Mouse (Mus musculus) spleen, adult 2 months (tissue): ENCODE data around the gene Eme2. TPM values are rescaled to one million over a fixed set of nuclear protein-coding genes. Genes with fewer than 3 reads are reported as not detected.

ENCODE experiments used
- DNase-seq, 2 experiments: peaks; one replicate each; pipeline versions ENCODE4 v3.0.0 to v3.0.0-alpha.2; 2012 to 2021; ENCODE audit warnings: low spot score in 2 of 2, low read depth in 1 of 2
- H3K27ac ChIP-seq: fragments of 200-500 bp; 2 replicates; pipeline ENCODE4 v1.5.1; 2012; ENCODE audit warnings: low read length, inconsistent platforms; ENCODE audit not compliant: insufficient read depth
- H3K27me3 ChIP-seq: fragments of 200-500 bp; 2 replicates; pipeline ENCODE4 v1.6.1; 2012; ENCODE audit warnings: mild to moderate bottlenecking, moderate library complexity, low read length, inconsistent platforms; ENCODE audit not compliant: control insufficient read depth, insufficient read depth
- H3K36me3 ChIP-seq: fragments of 200-500 bp; 2 replicates; pipeline ENCODE4 v1.6.1; 2012; ENCODE audit warnings: mild to moderate bottlenecking, low read length, inconsistent platforms; ENCODE audit not compliant: control insufficient read depth, insufficient read depth
- H3K4me1 ChIP-seq: fragments of 200-500 bp; 2 replicates; pipeline ENCODE4 v1.6.1; 2011; ENCODE audit warnings: inconsistent platforms; ENCODE audit not compliant: control insufficient read depth, insufficient read depth, insufficient read length
- H3K4me3 ChIP-seq: fragments of 200-500 bp; 2 replicates; pipeline ENCODE4 v1.5.1; 2011; ENCODE audit warnings: mild to moderate bottlenecking, inconsistent platforms; ENCODE audit not compliant: insufficient read depth, insufficient read length; ENCODE audit errors: extremely low read depth
- CTCF ChIP-seq: fragments of 200-500 bp; IDR thresholded peaks from 2 replicates; pipeline ENCODE4 v1.5.1; 2011; ENCODE audit warnings: mild to moderate bottlenecking, inconsistent platforms; ENCODE audit not compliant: insufficient read depth, insufficient read length, insufficient replicate concordance; ENCODE audit errors: extremely low read depth
- POLR2A ChIP-seq: fragments of 200-500 bp; IDR thresholded peaks from 2 replicates; pipeline ENCODE4 v1.6.1; 2011; ENCODE audit warnings: low read depth, low read length, inconsistent platforms
- WGBS: fragments of 180-500 bp; shearing (Covaris S2); methylation state at CpG from one replicate; pipeline ENCODE4 v1.1.7; 2018; 5-methylcytosine and 5-hydroxymethylcytosine counted together
- polyA plus RNA-seq: library from polyadenylated mRNA; depleted of rRNA; stranded (reverse); fragments of >200 nt; gene quantifications from 2 replicates; pipeline ENCODE4 v1.2.3, GENCODE M21; 2012

Eme2 gene
- polyA plus RNA-seq, 1 experiment = 35.2 TPM

GRCm38 (mm10) chr17:24877336-24878116 is 17.4 kb downstream of the Eme2 start:
- TF ChIP-seq POLR2A = no peak
- TF ChIP-seq CTCF = no peak
- no peak overlapping the region for H3K27ac ChIP-seq
- no peaks in the 10 kb centered on the region for H3K4me1 ChIP-seq
- H3K4me3 ChIP-seq = no peak overlapping the region
- H3K27me3 ChIP-seq = no peaks in the 10 kb centered on the region
- WGBS = 83% methylated on average over 10 of the region's 10 CpGs
- no peak for DNase-seq
- no peaks in the 10 kb centered on the region; the same call in 1 of the 2 replicates for H3K36me3 ChIP-seq

DNA sequence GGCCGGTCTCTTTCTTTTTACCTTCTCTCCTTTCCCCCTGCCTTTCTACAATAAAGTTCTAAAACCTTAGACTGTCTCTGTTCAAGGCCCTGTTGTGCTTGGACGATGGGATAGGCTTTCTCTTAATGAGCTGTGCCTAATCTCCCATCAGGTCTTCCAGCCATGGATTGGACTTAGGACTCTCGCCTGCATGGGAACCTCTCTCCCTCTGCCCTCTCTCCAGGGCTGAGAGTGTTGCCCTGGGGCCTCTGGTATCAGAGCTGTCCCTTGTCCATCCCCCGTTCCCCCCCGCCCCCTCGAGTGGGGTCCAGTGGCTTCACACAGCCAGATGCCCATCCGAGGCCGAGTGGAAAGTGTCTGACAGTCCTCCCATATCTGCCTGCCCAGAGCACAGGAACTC is 19.9 kb downstream of the Eme2 start:
- TF ChIP-seq POLR2A (no peak), CTCF (no peak)
- Histone ChIP-seq H3K4me3 (no peak overlapping the region), H3K27ac (no peak overlapping the region), H3K4me1 (no peaks in the 10 kb centered on the region), H3K36me3 (no peaks in the 10 kb centered on the region), H3K27me3 (no peaks in the 10 kb centered on the region)
- WGBS = 90% methylated on average over 8 of the region's 8 CpGs
- DNase-seq = no peak

- WGBS = 38% methylated on average over 1 of the region's 1 CpGs
- TF ChIP-seq CTCF (no peak), POLR2A (no peak)
Observed at GRCm38 (mm10) chr17:24874405-24874745, 20.5 kb downstream of the Eme2 start.

DNA sequence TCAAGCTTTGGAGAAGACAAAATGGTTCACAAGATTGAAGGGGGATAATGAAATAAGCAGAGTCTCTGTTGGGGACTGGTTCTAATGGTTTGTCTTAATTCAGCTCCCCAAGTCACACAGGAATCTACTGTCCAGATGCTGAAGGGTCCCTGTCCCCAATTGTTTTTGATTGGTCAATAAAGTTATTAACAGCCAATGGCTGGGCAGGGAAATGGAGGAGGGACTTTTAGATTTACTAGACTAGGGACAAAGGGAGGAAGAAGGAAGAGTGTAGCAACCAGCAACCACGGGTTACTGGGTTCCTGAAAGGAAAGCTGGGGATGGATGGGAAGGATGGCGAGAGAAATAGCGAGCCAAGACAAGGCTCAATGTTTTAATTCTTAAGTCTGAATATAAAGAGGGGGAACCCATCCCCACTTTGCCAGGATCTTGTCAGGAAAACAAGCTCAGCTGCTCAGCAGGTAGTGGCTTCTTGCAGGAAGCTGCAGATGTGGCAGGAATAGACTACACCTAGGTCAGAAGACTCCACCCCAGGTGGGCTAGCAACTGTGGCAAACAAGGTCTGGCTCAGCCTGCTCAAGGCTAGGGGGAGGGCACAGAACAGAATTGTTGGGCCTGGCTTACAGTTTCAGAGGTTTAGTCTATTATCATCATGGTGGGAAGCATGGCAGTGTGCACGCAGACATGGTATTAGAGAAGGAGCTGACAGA is 21.0 kb downstream of the Eme2 start:
- Histone ChIP-seq H3K27me3 (no peaks in the 10 kb centered on the region), H3K36me3 (no peaks in the 10 kb centered on the region), H3K27ac (no peak overlapping the region), H3K4me1 (no peaks in the 10 kb centered on the region), H3K4me3 (no peak overlapping the region)
- no peak for DNase-seq
- TF ChIP-seq POLR2A (no peak), CTCF (no peak)
- WGBS = 69% methylated on average over 4 of the region's 4 CpGs

More at GRCm38 (mm10) chr17:24874405-24874745, 20.5 kb downstream of the Eme2 start:
- no peak for DNase-seq
- H3K27ac ChIP-seq = no peak overlapping the region
- H3K36me3 ChIP-seq = no peaks in the 10 kb centered on the region
- H3K4me3 ChIP-seq = no peak overlapping the region
- no peaks in the 10 kb centered on the region for H3K27me3 ChIP-seq
- no peaks in the 10 kb centered on the region for H3K4me1 ChIP-seq

- no peak for TF ChIP-seq POLR2A
- no peak for TF ChIP-seq CTCF
- WGBS = 95% methylated on average over 10 of the region's 10 CpGs
- Histone ChIP-seq H3K27ac (no peak overlapping the region), H3K36me3 (peaks cover 19% of the 10 kb centered on the region), H3K27me3 (no peaks in the 10 kb centered on the region), H3K4me1 (no peaks in the 10 kb centered on the region), H3K4me3 (no peak overlapping the region)
- no peak for DNase-seq
Observed at GRCm38 (mm10) chr17:24867914-24868313, 27.0 kb downstream of the Eme2 start.

DNA sequence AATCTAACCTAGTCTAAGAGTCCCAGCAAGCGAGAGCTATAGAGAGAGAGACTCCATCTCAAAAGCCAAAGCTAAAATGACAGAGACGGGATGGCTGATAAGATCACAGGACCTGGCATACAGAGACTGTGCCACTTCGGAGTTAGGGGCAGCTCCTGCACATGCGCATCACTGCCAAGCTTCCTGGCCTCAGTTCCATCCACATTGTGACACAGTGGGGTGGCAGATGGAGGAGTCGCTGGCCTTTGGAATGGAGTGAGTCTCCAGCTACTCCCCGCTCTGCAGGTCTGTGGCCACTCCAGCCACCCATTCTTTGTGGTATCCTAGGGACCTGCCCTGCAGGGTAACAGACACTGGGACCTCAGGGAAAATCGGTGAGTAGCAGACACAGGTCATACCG is 29.1 kb downstream of the Eme2 start, which contains the start of gene Igfals:
Gene Igfals, plus strand, starts transcription at position 222 of the 400 bp plus-strand sequence.
- TF ChIP-seq POLR2A (no peak), CTCF (no peak)
- no peak within 1 kb of the TSS for H3K4me3 ChIP-seq

More for the DNA sequence above, 29.1 kb downstream of the Eme2 start, which contains the start of gene Igfals:
- Histone ChIP-seq H3K27me3 (no peaks in the 10 kb centered on the region), H3K4me1 (no peaks in the 10 kb centered on the region), H3K36me3 (peaks cover 30% of the 10 kb centered on the region), H3K27ac (no peak within 1 kb of the TSS)
- WGBS = 92% methylated on average over 8 of the region's 8 CpGs
- DNase-seq = no peak
